Mouse (Mus musculus) liver, adult 2 months (tissue): Measurements from ENCODE around the gene Polr1e.

Source experiments
- CTCF ChIP-seq: fragments of 200-500 bp; IDR thresholded peaks from 2 replicates; pipeline ENCODE4 v1.5.1; 2011; ENCODE audit warnings: low read depth, low read length, control low read depth
- POLR2A ChIP-seq: fragments of 200-500 bp; IDR thresholded peaks from 2 replicates; pipeline ENCODE4 v1.6.1; 2011; ENCODE audit warnings: low read length, control low read depth; ENCODE audit not compliant: insufficient read depth; ENCODE audit errors: extremely low read depth

DNA sequence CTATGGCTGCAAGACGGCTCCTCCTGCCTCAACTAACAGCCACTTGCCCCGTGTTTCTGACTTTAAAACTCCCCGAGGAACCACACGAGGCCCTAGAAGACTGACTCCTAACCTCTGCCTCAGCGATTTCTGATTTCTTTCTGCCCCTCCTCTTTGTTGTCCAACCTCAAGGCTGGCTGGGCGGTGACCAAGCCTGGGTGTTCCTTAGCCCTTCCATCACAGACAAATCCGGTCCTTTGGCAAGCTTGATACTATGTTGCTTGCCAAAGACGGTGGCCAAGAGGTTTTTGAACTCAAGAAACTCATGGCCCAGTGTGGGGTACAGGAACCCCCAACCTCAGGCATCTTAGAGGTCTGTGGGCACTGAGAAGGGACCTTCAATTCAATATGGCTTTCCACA, 44.1 kb upstream of the Polr1e start:
- TF ChIP-seq POLR2A (no peak), CTCF (no peak)
